Mouse (Mus musculus) hindbrain, embryonic 14.5 days (tissue): Measurements from ENCODE around the gene Arpp19. TPM values are rescaled to one million over a fixed set of nuclear protein-coding genes. Genes with fewer than 3 reads are reported as not detected.

Experiments used
- ATAC-seq: fragments of 200-750 bp; cut with Nextera tagmentation; 2 replicates; pipeline ENCODE4 v1.8.0; 2017; ENCODE audit warnings: moderate number of reproducible peaks, mild to moderate bottlenecking, moderate TSS enrichment, moderate library complexity; ENCODE audit not compliant: low FRiP score
- DNase-seq: peaks from one replicate; pipeline ENCODE4 v3.0.0-alpha.2; 2015; ENCODE audit warnings: low spot score
- H3K27ac ChIP-seq: fragments of 300-500 bp; sonication (generic); 2 replicates; pipeline ENCODE4 v1.5.1; 2014; ENCODE audit warnings: mild to moderate bottlenecking, moderate library complexity
- H3K27me3 ChIP-seq: fragments of 300-500 bp; sonication (generic); 2 replicates; pipeline ENCODE4 v1.6.1; 2014; ENCODE audit warnings: mild to moderate bottlenecking, low read length, mixed read lengths; ENCODE audit not compliant: control insufficient read depth, insufficient read depth
- H3K36me3 ChIP-seq: fragments of 300-500 bp; sonication (generic); replicated peaks from 2 replicates; pipeline ENCODE4 v1.6.1; 2014; ENCODE audit not compliant: control insufficient read depth, insufficient read depth
- H3K4me1 ChIP-seq: fragments of 300-500 bp; sonication (generic); replicated peaks from 2 replicates; pipeline ENCODE4 v1.6.1; 2014; ENCODE audit warnings: antibody characterized with exemption, low read length, mixed read lengths; ENCODE audit not compliant: control insufficient read depth, insufficient read depth
- H3K4me2 ChIP-seq: fragments of 300-500 bp; sonication (generic); replicated peaks from 2 replicates; pipeline ENCODE4 v1.6.1; 2014; ENCODE audit warnings: mild to moderate bottlenecking, moderate library complexity
- H3K4me3 ChIP-seq: fragments of 300-500 bp; sonication (generic); replicated peaks from 2 replicates; pipeline ENCODE4 v1.5.1; 2014; ENCODE audit warnings: mild to moderate bottlenecking, low read length
- H3K9ac ChIP-seq: fragments of 300-500 bp; sonication (generic); 2 replicates; pipeline ENCODE4 v1.6.1; 2014
- H3K9me3 ChIP-seq: fragments of 300-500 bp; sonication (generic); 2 replicates; pipeline ENCODE4 v1.6.1; 2016; ENCODE audit warnings: low read length; ENCODE audit not compliant: control insufficient read depth
- WGBS: fragments of 180-500 bp; shearing (Covaris S2); extraction: QIAGEN DNeasy Blood & Tissue Kit; methylation state at CpG from one replicate; pipeline ENCODE4 v1.1.7; 2014; 5-methylcytosine and 5-hydroxymethylcytosine counted together
- polyA plus RNA-seq: library from polyadenylated mRNA; unstranded; fragments of >200 nt; fragmentation: Nextera tagmentation; extraction: Ambion mirVana; gene quantifications from 2 replicates; pipeline ENCODE4 v1.2.1, GENCODE M21; 2014

Gene Arpp19
- polyA plus RNA-seq, 1 experiment from 2014 or later, result 229 TPM

- Histone ChIP-seq H3K27me3 (no peaks in the 10 kb centered on the region), H3K4me1 (no peaks in the 10 kb centered on the region), H3K4me2 (no peak overlapping the region), H3K9ac (no peak overlapping the region), H3K9me3 (no peaks in the 10 kb centered on the region), H3K27ac (no peak overlapping the region), H3K4me3 (no peak overlapping the region), H3K36me3 (no peaks in the 10 kb centered on the region)
- DNase-seq (no peak), ATAC-seq (no peak)
- 57% methylated on average over 2 of the region's 2 CpGs for WGBS
These were observed 50.4 kb downstream of the Arpp19 start for GRCm38 (mm10) chr9:75087823-75088222.

DNA sequence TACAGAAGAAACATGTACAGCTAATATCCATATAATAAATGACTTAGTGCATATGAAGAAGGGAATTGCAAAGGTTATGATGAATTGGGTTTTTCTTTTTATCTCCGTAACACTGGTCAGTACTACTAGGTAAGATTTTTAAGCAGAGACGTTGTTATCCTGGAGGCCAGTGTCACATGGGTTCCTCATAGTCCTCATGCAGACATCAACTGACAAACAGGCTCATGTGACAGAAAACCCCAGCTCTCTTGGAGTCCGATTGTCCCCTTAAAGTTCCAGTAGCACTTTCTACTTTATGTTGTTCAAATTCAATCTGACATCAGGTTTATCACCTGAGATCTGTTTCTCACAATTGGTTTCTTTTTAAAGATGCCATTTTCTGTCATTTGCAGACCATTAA, 51.9 kb downstream of the Arpp19 start:
- WGBS, result 80% methylated on average over 3 of the region's 3 CpGs
- Histone ChIP-seq H3K9me3 (no peaks in the 10 kb centered on the region), H3K4me1 (no peaks in the 10 kb centered on the region), H3K9ac (no peak overlapping the region), H3K27me3 (no peaks in the 10 kb centered on the region), H3K4me2 (no peak overlapping the region), H3K4me3 (no peak overlapping the region), H3K27ac (no peak overlapping the region), H3K36me3 (no peaks in the 10 kb centered on the region)
- no peak for ATAC-seq
- DNase-seq, result no peak

DNA sequence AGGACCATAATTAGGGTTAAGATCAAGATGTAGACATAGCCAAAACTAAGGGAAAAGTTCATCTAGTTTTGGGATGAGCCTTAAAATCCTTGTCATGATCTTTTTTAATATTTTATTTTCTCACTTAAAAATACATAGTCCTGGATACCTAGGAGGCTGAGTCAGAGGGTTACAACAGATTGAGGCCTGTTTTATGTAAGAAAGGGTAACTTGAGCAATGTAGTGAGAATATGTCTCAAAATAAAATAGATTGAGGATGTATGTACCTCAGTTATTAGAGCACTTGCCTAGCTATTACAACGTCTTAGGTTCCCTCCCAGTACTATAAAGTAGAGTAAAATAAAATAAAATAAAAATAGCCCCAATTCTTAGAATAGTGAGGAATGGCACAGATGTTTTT, 54.7 kb downstream of the Arpp19 start:
- ATAC-seq (no peak), DNase-seq (no peak)
- 87% methylated on average over 1 of the region's 1 CpGs for WGBS
- Histone ChIP-seq H3K4me2 (no peak overlapping the region), H3K36me3 (no peaks in the 10 kb centered on the region), H3K27me3 (no peaks in the 10 kb centered on the region), H3K4me1 (no peaks in the 10 kb centered on the region), H3K9me3 (no peaks in the 10 kb centered on the region), H3K4me3 (no peak overlapping the region), H3K27ac (no peak overlapping the region), H3K9ac (no peak overlapping the region)

- ATAC-seq, result no peak
- WGBS, result 83% methylated on average over 3 of the region's 3 CpGs
These were observed 57.3 kb downstream of the Arpp19 start for GRCm38 (mm10) chr9:75094762-75095161.

DNA sequence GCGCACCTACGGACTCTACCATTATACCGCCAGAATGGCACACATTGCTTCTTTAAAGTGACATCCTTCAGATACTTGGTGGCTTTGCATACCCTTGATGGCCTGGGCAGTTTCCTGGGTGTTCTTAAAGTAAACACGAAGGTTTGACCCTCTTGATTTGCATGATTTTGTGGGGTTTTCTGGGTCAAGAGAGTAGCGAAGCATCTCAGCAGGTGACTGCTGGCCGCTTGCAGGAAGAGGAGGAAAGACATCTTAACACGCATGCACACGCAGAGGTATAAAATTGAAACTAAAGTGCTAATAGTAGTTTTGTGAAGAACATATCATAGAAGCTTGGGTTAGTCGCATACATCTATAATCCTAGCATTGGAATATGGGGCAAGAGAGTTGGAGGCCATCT, 61.5 kb downstream of the Arpp19 start:
- no peak overlapping the region for H3K27ac ChIP-seq
- H3K36me3 ChIP-seq, result no peaks in the 10 kb centered on the region
- H3K27me3 ChIP-seq, result no peaks in the 10 kb centered on the region
- DNase-seq (no peak), ATAC-seq (no peak)
- no peak overlapping the region for H3K4me3 ChIP-seq
- 0 out of 2 replicates have a peak, but pooled peaks cover 1% of the 10 kb centered on the region for H3K4me1 ChIP-seq
- H3K9me3 ChIP-seq, result no peaks in the 10 kb centered on the region
- WGBS, result 97% methylated on average over 9 of the region's 9 CpGs
- no peak overlapping the region for H3K9ac ChIP-seq
- no peak overlapping the region for H3K4me2 ChIP-seq

More at GRCm38 (mm10) chr9:75094762-75095161, 57.3 kb downstream of the Arpp19 start:
- H3K4me2 ChIP-seq, result no peak overlapping the region
- no peak for DNase-seq
- H3K36me3 ChIP-seq, result no peaks in the 10 kb centered on the region
- no peak overlapping the region for H3K4me3 ChIP-seq
- no peaks in the 10 kb centered on the region for H3K4me1 ChIP-seq
- no peak overlapping the region for H3K9ac ChIP-seq
- no peaks in the 10 kb centered on the region for H3K9me3 ChIP-seq
- no peaks in the 10 kb centered on the region for H3K27me3 ChIP-seq
- H3K27ac ChIP-seq, result no peak overlapping the region

GRCm38 (mm10) chr9:75100157-75100781, 62.9 kb downstream of the Arpp19 start:
- 96% methylated on average over 8 of the region's 8 CpGs for WGBS
- H3K27me3 ChIP-seq, result no peaks in the 10 kb centered on the region
- no peaks in the 10 kb centered on the region for H3K36me3 ChIP-seq
- H3K4me2 ChIP-seq, result no peak overlapping the region
- H3K9me3 ChIP-seq, result no peaks in the 10 kb centered on the region
- ATAC-seq (no peak), DNase-seq (no peak)
- H3K27ac ChIP-seq, result no peak overlapping the region
- H3K4me1 ChIP-seq, result 0 out of 2 replicates have a peak, but pooled peaks cover 3% of the 10 kb centered on the region
- H3K9ac ChIP-seq, result no peak overlapping the region
- H3K4me3 ChIP-seq, result no peak overlapping the region

DNA sequence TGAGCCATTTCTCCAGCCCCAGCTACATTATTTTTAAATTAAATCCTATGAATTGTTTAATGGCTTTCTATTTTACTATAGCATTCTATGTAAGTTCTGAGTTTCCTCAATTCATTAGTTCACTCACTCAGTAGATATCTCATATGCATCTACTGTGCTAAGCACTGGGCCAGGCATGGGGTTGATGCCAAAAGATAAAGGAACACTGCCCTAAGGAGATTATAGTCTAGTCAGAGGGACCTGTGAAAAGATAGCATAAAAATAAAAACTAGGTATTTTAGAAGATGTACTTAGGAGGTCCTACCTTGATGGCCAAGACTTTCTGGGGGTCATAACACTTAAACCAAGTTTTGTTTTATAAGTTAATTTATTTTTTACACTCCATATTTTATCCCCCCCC, 64.7 kb downstream of the Arpp19 start:
- H3K27ac ChIP-seq, result no peak overlapping the region
- no peak overlapping the region for H3K4me2 ChIP-seq
- H3K9me3 ChIP-seq, result no peaks in the 10 kb centered on the region
- DNase-seq (no peak), ATAC-seq (no peak)
- H3K27me3 ChIP-seq, result no peaks in the 10 kb centered on the region
- H3K9ac ChIP-seq, result no peak overlapping the region
- H3K4me3 ChIP-seq, result no peak overlapping the region
- no peaks in the 10 kb centered on the region for H3K36me3 ChIP-seq
- H3K4me1 ChIP-seq, result 0 out of 2 replicates have a peak, but pooled peaks cover 3% of the 10 kb centered on the region

Other genes starting within 250 kb of the Arpp19 start
- gene Onecut1, start 175.7 kb upstream of the Arpp19 start, polyA plus RNA-seq, result 6.0 and 6.1 TPM in 2 replicates
- 26.3 and 28.1 TPM in 2 replicates for gene Fam214a, start 84.7 kb upstream of the Arpp19 start, polyA plus RNA-seq
- 58.1 and 61.5 TPM in 2 replicates for gene Myo5a, start 33.4 kb downstream of the Arpp19 start, polyA plus RNA-seq
- gene Myo5c, start 194.4 kb downstream of the Arpp19 start, polyA plus RNA-seq, result 0.34 and 0.54 TPM in 2 replicates